Mouse (Mus musculus) heart, postnatal 4 days (tissue): ENCODE results near the gene Gm17545. TPM values are rescaled to one million over a fixed set of nuclear protein-coding genes. Genes with fewer than 3 reads are reported as not detected.

ENCODE experiments used
- DNase-seq: peaks from one replicate; pipeline ENCODE4 v3.0.0; 2021
- total RNA-seq, 2 experiments: library from RNA; stranded (reverse); gene quantifications; 2 replicates each; pipeline ENCODE4 v1.2.3; 2021

The Gm17545 gene
- total RNA-seq, 2 experiments from 2014 or later, result not detected

DNA sequence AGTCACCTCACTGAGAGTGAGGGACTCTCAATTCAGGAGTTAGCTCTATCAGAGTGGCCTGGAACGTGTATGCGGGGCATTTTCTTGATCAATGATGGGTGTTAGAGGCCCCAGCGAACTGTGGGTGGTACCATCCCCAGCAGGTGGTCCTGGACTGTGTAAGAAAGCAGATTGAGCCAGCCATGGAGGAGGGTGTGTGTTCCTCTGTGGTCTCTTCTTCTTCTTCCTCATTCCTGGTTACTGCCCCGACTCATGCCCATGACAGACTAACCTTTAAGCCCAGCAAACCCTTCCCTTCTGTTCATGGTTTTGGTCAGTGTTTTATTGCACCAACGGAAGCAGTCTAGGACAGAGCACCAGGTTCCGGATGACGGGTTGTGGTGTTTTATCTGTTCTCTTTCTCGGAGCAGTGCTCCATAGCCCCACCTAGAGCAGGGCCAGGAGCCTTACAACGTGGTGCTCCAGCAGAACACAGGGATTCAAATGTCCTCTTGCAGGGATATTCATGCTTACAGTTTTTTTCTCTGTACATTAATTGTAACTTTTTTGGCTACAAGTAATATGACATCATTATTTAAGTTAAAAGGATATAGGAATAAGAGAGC lies 40.2 kb downstream of the Gm17545 start:
- DNase-seq, result no peak

DNA sequence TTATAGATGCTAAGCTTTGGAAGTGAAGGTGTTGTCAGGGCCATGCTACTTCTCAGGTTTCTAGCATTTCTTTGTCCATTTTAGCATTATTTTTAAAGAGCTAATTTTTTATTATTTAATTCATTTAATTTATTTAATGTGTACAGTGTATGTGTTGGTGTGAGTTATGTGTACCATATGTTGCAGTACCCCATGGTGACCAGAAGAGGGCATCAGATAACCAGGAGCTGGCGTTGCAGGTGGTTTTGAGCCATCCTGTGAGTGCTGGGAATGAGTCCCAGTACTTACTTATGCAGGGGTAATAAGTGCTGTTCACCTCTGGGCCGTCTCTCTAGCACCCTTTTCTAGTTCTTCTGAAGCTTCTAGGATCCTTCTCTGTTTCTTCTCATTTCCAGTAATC lies 41.0 kb downstream of the Gm17545 start:
- DNase-seq, result no peak

DNA sequence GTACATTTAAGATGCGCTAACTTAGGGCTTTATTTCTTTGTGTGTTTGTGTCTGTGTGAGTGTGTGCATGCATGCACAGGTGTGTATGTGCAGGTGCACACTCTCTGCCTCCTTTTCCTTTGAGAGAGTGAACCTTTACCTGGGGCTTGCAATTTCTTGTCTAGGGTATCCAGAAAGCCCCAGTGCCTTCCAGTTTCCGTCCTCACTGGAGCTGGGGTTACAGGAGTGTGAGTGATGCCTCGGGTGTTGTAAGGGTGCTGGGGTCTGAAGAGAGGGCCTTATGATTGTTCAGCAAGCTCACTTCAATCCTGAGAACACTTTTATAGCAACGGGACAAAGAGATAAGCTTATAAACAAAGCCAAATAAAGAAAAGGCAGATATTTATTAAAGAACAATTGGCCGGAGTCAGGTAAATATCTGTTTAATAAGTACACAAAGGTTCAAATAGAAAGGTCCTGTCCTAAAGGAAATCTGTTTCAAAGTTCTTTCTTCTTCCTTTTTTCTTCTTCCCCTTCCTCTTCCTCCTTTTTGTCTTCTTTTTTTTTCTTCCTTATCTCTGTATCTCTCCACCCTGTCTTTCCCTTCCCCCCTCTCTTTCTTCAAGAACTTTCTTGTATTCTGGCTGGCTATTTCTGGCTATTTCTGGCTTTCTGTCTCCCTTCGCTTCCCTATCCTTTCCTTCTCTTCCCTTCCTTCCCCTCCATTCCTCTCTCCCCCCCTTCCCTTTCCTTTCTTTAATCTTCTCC lies 43.1 kb downstream of the Gm17545 start:
- no peak for DNase-seq

- no peak for DNase-seq
Measured at GRCm38 (mm10) chr9:22502972-22503371, 48.9 kb downstream of the Gm17545 start.

DNA sequence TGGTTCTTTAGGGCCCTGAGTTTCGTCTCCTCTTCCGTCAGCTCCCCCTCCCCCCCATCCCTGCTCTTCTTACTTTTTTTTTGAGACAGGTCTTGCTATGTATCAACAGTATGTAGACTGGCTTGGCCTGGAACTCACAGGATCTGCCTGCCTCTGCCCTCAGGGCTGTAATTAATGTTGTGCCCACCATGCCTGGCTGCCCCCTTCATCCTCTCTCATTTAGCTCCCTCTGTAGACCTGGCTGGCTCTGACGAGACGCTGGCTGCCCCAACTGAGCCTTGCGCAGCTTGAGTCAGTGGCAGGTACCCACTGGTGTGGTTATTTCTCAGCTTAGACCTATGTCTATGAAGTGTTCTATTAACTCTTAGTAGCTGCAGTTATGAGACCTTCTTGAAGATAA lies 49.5 kb downstream of the Gm17545 start:
- no peak for DNase-seq

- no peak for DNase-seq
Measured at GRCm38 (mm10) chr9:22505574-22505973, 51.5 kb downstream of the Gm17545 start.

Other genes starting within 250 kb of the Gm17545 start
- 10 to 100 TPM; 28.1 to 28.4 TPM for gene Zfp809, start 228.6 kb upstream of the Gm17545 start, total RNA-seq
- gene Zfp599, start 194.4 kb upstream of the Gm17545 start, total RNA-seq, result 1 to 10 TPM; 2.0 to 2.5 TPM
- gene Zfp810, start 146.6 kb upstream of the Gm17545 start, total RNA-seq, result 10 to 100 TPM; 15.5 to 16.0 TPM
- gene Anln, start 65.1 kb upstream of the Gm17545 start, total RNA-seq, result 10 to 100 TPM; 69.6 to 77.4 TPM
- gene 9530077C05Rik, start 42.8 kb upstream of the Gm17545 start, total RNA-seq, result under 1 TPM; 0.70 to 0.76 TPM
- gene Rp9, start 15.5 kb downstream of the Gm17545 start, total RNA-seq, result 10 to 100 TPM; 44.7 to 46.9 TPM
- gene Bbs9, start 21.4 kb downstream of the Gm17545 start, total RNA-seq, result 10 to 100 TPM; 14.0 to 15.9 TPM